Mouse (Mus musculus): ENCODE measurements around the gene Mup12.
"Not testable (repeated sequence)": the region's sequence is repeated elsewhere in the genome, so short reads cannot be mapped to it uniquely, and the experiment has no call there.

Mup12 gene

GRCm38 (mm10) chr4:60741226-60741625 lies at the start of gene Mup12:
Gene Mup12, minus strand, starts transcription at chr4:60741326.
- DNase-seq (ENCODE audit: low spot score), result not testable (repeated sequence)

Measured in adipocyte (in vitro differentiated cells).